Mouse (Mus musculus) testis, adult 2 months (tissue): ENCODE results near the gene Bik.

ENCODE experiments used
- CTCF ChIP-seq: fragments of 200-500 bp; IDR thresholded peaks from 2 replicates; pipeline ENCODE4 v1.5.1; 2012; ENCODE audit warnings: low read depth, mild to moderate bottlenecking, inconsistent platforms, low read length, moderate library complexity; ENCODE audit not compliant: control insufficient read depth, insufficient read depth, insufficient replicate concordance
- POLR2A ChIP-seq: fragments of 200-500 bp; IDR thresholded peaks from 2 replicates; pipeline ENCODE4 v1.6.1; 2012; ENCODE audit warnings: low read depth, mild to moderate bottlenecking, inconsistent platforms, low read length, moderate library complexity; ENCODE audit not compliant: control insufficient read depth

GRCm38 (mm10) chr15:83535890-83536231 is 9.2 kb downstream of the Bik start:
- TF ChIP-seq CTCF = no peak
- TF ChIP-seq POLR2A = no peak
